Mouse (Mus musculus): ENCODE measurements at regions not wholly inside any gene's neighbourhood (a gene's known extent, or its start where the extent isn't known, plus 50 kb on each side); places are given as distances from the start of the nearest gene placed in this dataset.

GRCm38 (mm10) chr15:72296648-72297047 is 1537.7 kb upstream of the Gm6569 start:
- Histone ChIP-seq H3K4me2 (replicated peaks; ENCODE audit: low read depth, low read length, severe bottlenecking) (no peak overlapping the region), H3K4me1 (ENCODE audit: control insufficient read depth, insufficient read depth, low read length) (no peaks in the 10 kb centered on the region), H3K4me3 (replicated peaks; ENCODE audit: low read length) (no peak overlapping the region), H3K36me3 (ENCODE audit: control insufficient read depth, insufficient read depth, low read length) (no peaks in the 10 kb centered on the region), H3K27me3 (ENCODE audit: control insufficient read depth, insufficient read depth, low read length) (no peaks in the 10 kb centered on the region), H3K9ac (ENCODE audit: low read depth, low read length, severe bottlenecking) (no peak overlapping the region), H3K9me3 (ENCODE audit: control insufficient read depth, low read length) (no peaks in the 10 kb centered on the region), H3K27ac (replicated peaks; ENCODE audit: low read depth, low read length) (no peak overlapping the region)
- no peak for TF ChIP-seq POLR2A (IDR thresholded peaks at IDR 0.05; ENCODE audit: borderline replicate concordance, extremely low read depth, insufficient read depth, insufficient read length)
- no peak for ATAC-seq (ENCODE audit: low FRiP score, low read depth)
- DNase-seq (ENCODE audit: low spot score) = no peak
- WGBS = 69% methylated on average over 2 of the region's 2 CpGs

GRCm38 (mm10) chr15:72312417-72312816 is 1521.9 kb upstream of the Gm6569 start:
- Histone ChIP-seq H3K4me3 (replicated peaks; ENCODE audit: low read length) (no peak overlapping the region), H3K9me3 (ENCODE audit: control insufficient read depth, low read length) (no peaks in the 10 kb centered on the region), H3K4me1 (ENCODE audit: control insufficient read depth, insufficient read depth, low read length) (no peaks in the 10 kb centered on the region), H3K9ac (ENCODE audit: low read depth, low read length, severe bottlenecking) (no peak overlapping the region), H3K27ac (replicated peaks; ENCODE audit: low read depth, low read length) (no peak overlapping the region), H3K27me3 (ENCODE audit: control insufficient read depth, insufficient read depth, low read length) (no peaks in the 10 kb centered on the region), H3K4me2 (replicated peaks; ENCODE audit: low read depth, low read length, severe bottlenecking) (no peak overlapping the region), H3K36me3 (ENCODE audit: control insufficient read depth, insufficient read depth, low read length) (no peaks in the 10 kb centered on the region)
- ATAC-seq (ENCODE audit: low FRiP score, low read depth) = no peak
- WGBS = 81% methylated on average over 5 of the region's 5 CpGs
- no peak for TF ChIP-seq POLR2A (IDR thresholded peaks at IDR 0.05; ENCODE audit: borderline replicate concordance, extremely low read depth, insufficient read depth, insufficient read length)
- no peak for DNase-seq (ENCODE audit: low spot score)

- H3K36me3 ChIP-seq (ENCODE audit: control insufficient read depth, insufficient read depth, low read length) = no peaks in the 10 kb centered on the region
- no peak for ATAC-seq (ENCODE audit: low FRiP score, low read depth)
- no peak for TF ChIP-seq POLR2A (IDR thresholded peaks at IDR 0.05; ENCODE audit: borderline replicate concordance, extremely low read depth, insufficient read depth, insufficient read length)
- 83% methylated on average over 5 of the region's 5 CpGs for WGBS
- H3K27ac ChIP-seq (replicated peaks; ENCODE audit: low read depth, low read length) = no peak overlapping the region
- H3K9ac ChIP-seq (ENCODE audit: low read depth, low read length, severe bottlenecking) = no peak overlapping the region
- H3K4me1 ChIP-seq (ENCODE audit: control insufficient read depth, insufficient read depth, low read length) = no peaks in the 10 kb centered on the region
- no peak for DNase-seq (ENCODE audit: low spot score)
- H3K4me2 ChIP-seq (replicated peaks; ENCODE audit: low read depth, low read length, severe bottlenecking) = no peak overlapping the region
- no peaks in the 10 kb centered on the region for H3K9me3 ChIP-seq (ENCODE audit: control insufficient read depth, low read length)
- no peak overlapping the region for H3K4me3 ChIP-seq (replicated peaks; ENCODE audit: low read length)
- no peaks in the 10 kb centered on the region for H3K27me3 ChIP-seq (ENCODE audit: control insufficient read depth, insufficient read depth, low read length)
These were observed 1512.8 kb upstream of the Gm6569 start for GRCm38 (mm10) chr15:72321528-72321927.

- ATAC-seq (ENCODE audit: low FRiP score, low read depth) (no peak), DNase-seq (ENCODE audit: low spot score) (no peak)
- Histone ChIP-seq H3K36me3 (ENCODE audit: control insufficient read depth, insufficient read depth, low read length) (no peaks in the 10 kb centered on the region), H3K4me2 (replicated peaks; ENCODE audit: low read depth, low read length, severe bottlenecking) (no peak overlapping the region), H3K4me3 (replicated peaks; ENCODE audit: low read length) (no peak overlapping the region), H3K4me1 (ENCODE audit: control insufficient read depth, insufficient read depth, low read length) (no peaks in the 10 kb centered on the region), H3K27me3 (ENCODE audit: control insufficient read depth, insufficient read depth, low read length) (no peaks in the 10 kb centered on the region), H3K27ac (replicated peaks; ENCODE audit: low read depth, low read length) (no peak overlapping the region), H3K9me3 (ENCODE audit: control insufficient read depth, low read length) (no peaks in the 10 kb centered on the region), H3K9ac (ENCODE audit: low read depth, low read length, severe bottlenecking) (no peak overlapping the region)
- TF ChIP-seq POLR2A (IDR thresholded peaks at IDR 0.05; ENCODE audit: borderline replicate concordance, extremely low read depth, insufficient read depth, insufficient read length) = no peak
- WGBS = 85% methylated on average over 3 of the region's 3 CpGs
These were observed 1512.2 kb upstream of the Gm6569 start for GRCm38 (mm10) chr15:72322127-72322526.

GRCm38 (mm10) chr15:72323158-72323557 is 1511.2 kb upstream of the Gm6569 start:
- Histone ChIP-seq H3K9me3 (ENCODE audit: control insufficient read depth, low read length) (no peaks in the 10 kb centered on the region), H3K4me1 (ENCODE audit: control insufficient read depth, insufficient read depth, low read length) (no peaks in the 10 kb centered on the region), H3K4me3 (replicated peaks; ENCODE audit: low read length) (no peak overlapping the region), H3K36me3 (ENCODE audit: control insufficient read depth, insufficient read depth, low read length) (no peaks in the 10 kb centered on the region), H3K27me3 (ENCODE audit: control insufficient read depth, insufficient read depth, low read length) (no peaks in the 10 kb centered on the region), H3K4me2 (replicated peaks; ENCODE audit: low read depth, low read length, severe bottlenecking) (no peak overlapping the region), H3K9ac (ENCODE audit: low read depth, low read length, severe bottlenecking) (no peak overlapping the region), H3K27ac (replicated peaks; ENCODE audit: low read depth, low read length) (no peak overlapping the region)
- DNase-seq (ENCODE audit: low spot score) (no peak), ATAC-seq (ENCODE audit: low FRiP score, low read depth) (no peak)
- 82% methylated on average over 7 of the region's 7 CpGs for WGBS
- TF ChIP-seq POLR2A (IDR thresholded peaks at IDR 0.05; ENCODE audit: borderline replicate concordance, extremely low read depth, insufficient read depth, insufficient read length) = no peak

- H3K9ac ChIP-seq (ENCODE audit: low read depth, low read length, severe bottlenecking) = no peak overlapping the region
- H3K4me1 ChIP-seq (ENCODE audit: control insufficient read depth, insufficient read depth, low read length) = no peaks in the 10 kb centered on the region
- 65% methylated on average over 4 of the region's 4 CpGs for WGBS
- no peak overlapping the region for H3K4me2 ChIP-seq (replicated peaks; ENCODE audit: low read depth, low read length, severe bottlenecking)
- H3K4me3 ChIP-seq (replicated peaks; ENCODE audit: low read length) = no peak overlapping the region
- no peaks in the 10 kb centered on the region for H3K9me3 ChIP-seq (ENCODE audit: control insufficient read depth, low read length)
- DNase-seq (ENCODE audit: low spot score) (no peak), ATAC-seq (ENCODE audit: low FRiP score, low read depth) (no peak)
- H3K27ac ChIP-seq (replicated peaks; ENCODE audit: low read depth, low read length) = no peak overlapping the region
- no peaks in the 10 kb centered on the region for H3K27me3 ChIP-seq (ENCODE audit: control insufficient read depth, insufficient read depth, low read length)
- no peaks in the 10 kb centered on the region for H3K36me3 ChIP-seq (ENCODE audit: control insufficient read depth, insufficient read depth, low read length)
- no peak for TF ChIP-seq POLR2A (IDR thresholded peaks at IDR 0.05; ENCODE audit: borderline replicate concordance, extremely low read depth, insufficient read depth, insufficient read length)
These were observed 1503.1 kb upstream of the Gm6569 start for GRCm38 (mm10) chr15:72331262-72331661.
